Mouse (Mus musculus): ENCODE measurements around the gene Olfr1049. TPM values are rescaled to one million over a fixed set of nuclear protein-coding genes. Genes with fewer than 3 reads are reported as not detected.

Olfr1049 gene
- not detected for polyA plus RNA-seq (2012; fragmentation: generic; extraction: Trizol)

DNA sequence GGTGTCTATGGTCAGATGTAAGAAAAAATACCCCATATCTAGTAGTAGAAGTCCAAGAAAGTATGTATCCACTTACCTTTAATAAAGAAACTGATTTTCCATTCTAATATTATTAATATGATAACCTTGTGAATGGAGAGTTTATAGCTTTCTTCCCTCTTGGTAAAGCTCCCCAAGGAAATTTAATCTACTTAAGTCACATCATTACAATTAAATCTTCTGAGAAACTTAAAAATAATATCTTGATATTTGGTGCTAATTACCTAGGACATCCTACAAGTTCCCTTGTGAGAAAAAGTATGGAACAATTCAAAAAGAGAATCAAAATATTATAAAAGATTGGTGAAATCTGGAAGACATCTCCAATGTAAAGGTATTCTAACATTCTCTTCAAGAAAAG is at the start of gene Olfr1049:
Gene Olfr1049, minus strand, starts transcription at position 101 of the 400 bp plus-strand sequence.

GRCm38 (mm10) chr2:86292155-86292554 is 34.0 kb upstream of the Olfr1049 start, which contains the start of gene Olfr1052:
TSS of gene Olfr1052 (plus strand) at chr2:86292455.

GRCm38 (mm10) chr2:86278988-86279387 is 20.9 kb upstream of the Olfr1049 start, which contains the start of gene Olfr1051:
TSS of gene Olfr1051 (minus strand) at chr2:86279088.

GRCm38 (mm10) chr2:86240189-86240588 is 17.9 kb downstream of the Olfr1049 start, which contains the start of gene Olfr1048:
TSS of gene Olfr1048 (minus strand) at chr2:86240289.

DNA sequence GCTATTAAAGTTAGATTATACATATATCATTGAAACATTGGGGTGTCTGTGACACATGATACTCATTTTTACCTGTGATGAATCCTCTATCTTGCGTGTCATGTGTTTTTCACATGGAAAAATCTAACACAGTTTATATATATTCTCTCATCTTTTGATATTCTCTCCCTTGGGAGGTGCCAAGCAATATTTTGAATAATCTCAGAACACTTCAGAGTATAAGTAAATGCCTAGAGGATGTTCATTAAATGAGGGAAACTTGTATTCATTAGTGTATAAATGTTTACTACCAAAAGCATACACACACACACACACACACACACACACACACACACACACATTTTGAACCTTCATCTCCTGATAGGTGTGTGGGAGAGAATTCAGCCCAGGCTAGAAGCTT is 26.8 kb downstream of the Olfr1049 start, which contains the start of gene Olfr1047:
Gene Olfr1047, minus strand, starts transcription at position 101 of the 400 bp plus-strand sequence.

DNA sequence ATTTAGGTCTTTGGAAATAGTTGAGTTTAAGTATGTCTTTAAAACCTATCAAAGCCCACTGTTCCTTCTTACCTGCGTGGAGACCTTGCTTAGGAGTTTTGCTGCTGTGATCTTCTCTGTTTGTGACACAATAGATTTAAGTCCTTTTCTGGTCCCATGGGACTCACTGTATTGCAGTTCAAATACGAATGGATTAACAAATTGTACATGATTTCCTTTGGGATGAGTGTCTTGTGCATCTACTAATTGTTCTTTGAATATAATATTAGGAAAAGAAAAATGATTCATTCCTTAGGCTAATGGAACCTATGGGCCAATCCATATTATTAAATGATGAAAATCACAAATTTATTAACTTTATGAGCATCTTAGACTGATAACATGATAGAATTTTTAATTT is 38.9 kb downstream of the Olfr1049 start, which contains the start of gene Olfr1046:
Gene Olfr1046, minus strand, starts transcription at position 101 of the 400 bp plus-strand sequence.

Other genes starting within 250 kb of the Olfr1049 start
- not detected for gene Olfr1033, start 237.7 kb downstream of the Olfr1049 start, polyA plus RNA-seq (2012; fragmentation: generic; extraction: Trizol)
- not detected for gene Olfr1034, start 212.5 kb downstream of the Olfr1049 start, polyA plus RNA-seq (2012; fragmentation: generic; extraction: Trizol)
- gene Olfr1036, start 184.3 kb downstream of the Olfr1049 start, polyA plus RNA-seq (2012; fragmentation: generic; extraction: Trizol), result not detected
- gene Olfr1037, start 170.9 kb downstream of the Olfr1049 start, polyA plus RNA-seq (2012; fragmentation: generic; extraction: Trizol), result not detected
- not detected for gene Olfr1039, start 122.4 kb downstream of the Olfr1049 start, polyA plus RNA-seq (2012; fragmentation: generic; extraction: Trizol)
- not detected for gene Olfr1040, start 111.6 kb downstream of the Olfr1049 start, polyA plus RNA-seq (2012; fragmentation: generic; extraction: Trizol)
- gene Olfr1042, start 96.5 kb downstream of the Olfr1049 start, polyA plus RNA-seq (2012; fragmentation: generic; extraction: Trizol), result not detected
- gene Olfr1043, start 90.8 kb downstream of the Olfr1049 start, polyA plus RNA-seq (2012; fragmentation: generic; extraction: Trizol), result not detected
- not detected for gene Olfr1044, start 80.5 kb downstream of the Olfr1049 start, polyA plus RNA-seq (2012; fragmentation: generic; extraction: Trizol)
- gene Olfr52, start 72.6 kb downstream of the Olfr1049 start, polyA plus RNA-seq (2012; fragmentation: generic; extraction: Trizol), result not detected
- gene Olfr1045, start 55.3 kb downstream of the Olfr1049 start, polyA plus RNA-seq (2012; fragmentation: generic; extraction: Trizol), result not detected
- not detected for gene Olfr1046, start 39.0 kb downstream of the Olfr1049 start, polyA plus RNA-seq (2012; fragmentation: generic; extraction: Trizol)
- gene Olfr1047, start 26.9 kb downstream of the Olfr1049 start, polyA plus RNA-seq (2012; fragmentation: generic; extraction: Trizol), result not detected
- not detected for gene Olfr1048, start 18.0 kb downstream of the Olfr1049 start, polyA plus RNA-seq (2012; fragmentation: generic; extraction: Trizol)
- gene Olfr1051, start 20.8 kb upstream of the Olfr1049 start, polyA plus RNA-seq (2012; fragmentation: generic; extraction: Trizol), result not detected
- not detected for gene Olfr1052, start 34.1 kb upstream of the Olfr1049 start, polyA plus RNA-seq (2012; fragmentation: generic; extraction: Trizol)
- gene Olfr1053, start 57.0 kb upstream of the Olfr1049 start, polyA plus RNA-seq (2012; fragmentation: generic; extraction: Trizol), result not detected
- not detected for gene Olfr1054, start 77.1 kb upstream of the Olfr1049 start, polyA plus RNA-seq (2012; fragmentation: generic; extraction: Trizol)
- not detected for gene Olfr1055, start 92.0 kb upstream of the Olfr1049 start, polyA plus RNA-seq (2012; fragmentation: generic; extraction: Trizol)
- not detected for gene Olfr1056, start 104.1 kb upstream of the Olfr1049 start, polyA plus RNA-seq (2012; fragmentation: generic; extraction: Trizol)
- not detected for gene Olfr1057, start 120.1 kb upstream of the Olfr1049 start, polyA plus RNA-seq (2012; fragmentation: generic; extraction: Trizol)
- gene Olfr1058, start 130.2 kb upstream of the Olfr1049 start, polyA plus RNA-seq (2012; fragmentation: generic; extraction: Trizol), result not detected
- not detected for gene Olfr1061, start 155.7 kb upstream of the Olfr1049 start, polyA plus RNA-seq (2012; fragmentation: generic; extraction: Trizol)
- not detected for gene Olfr1062, start 168.4 kb upstream of the Olfr1049 start, polyA plus RNA-seq (2012; fragmentation: generic; extraction: Trizol)
- gene Olfr1065, start 192.3 kb upstream of the Olfr1049 start, polyA plus RNA-seq (2012; fragmentation: generic; extraction: Trizol), result not detected
- gene Olfr1066, start 197.9 kb upstream of the Olfr1049 start, polyA plus RNA-seq (2012; fragmentation: generic; extraction: Trizol), result not detected
- gene Olfr228, start 229.1 kb upstream of the Olfr1049 start, polyA plus RNA-seq (2012; fragmentation: generic; extraction: Trizol), result not detected